Mouse (Mus musculus) forebrain, embryonic 14.5 days (tissue): ENCODE measurements around the gene Gm4491. TPM values are rescaled to one million over a fixed set of nuclear protein-coding genes. Genes with fewer than 3 reads are reported as not detected.

Experiments used
- ATAC-seq: fragments of 200-750 bp; cut with Nextera tagmentation; 2 replicates; pipeline ENCODE4 v1.8.0; 2017; ENCODE audit warnings: mild to moderate bottlenecking, moderate library complexity
- DNase-seq: peaks from one replicate; pipeline ENCODE4 v3.0.0-alpha.2; 2015; ENCODE audit warnings: low spot score
- H3K27ac ChIP-seq: fragments of 300-500 bp; sonication (generic); 2 replicates; pipeline ENCODE4 v1.5.1; 2014; ENCODE audit warnings: low read depth, mild to moderate bottlenecking, control low read depth, low read length, moderate library complexity
- H3K27me3 ChIP-seq: fragments of 300-500 bp; sonication (generic); replicated peaks from 2 replicates; pipeline ENCODE4 v1.6.1; 2014; ENCODE audit warnings: low read length, control low read depth, mixed read lengths; ENCODE audit not compliant: control insufficient read depth, insufficient read depth
- H3K36me3 ChIP-seq: fragments of 300-500 bp; sonication (generic); 2 replicates; pipeline ENCODE4 v1.6.1; 2014; ENCODE audit warnings: low read length, control low read depth; ENCODE audit not compliant: control insufficient read depth, insufficient read depth
- H3K4me1 ChIP-seq: fragments of 300-500 bp; sonication (generic); 2 replicates; pipeline ENCODE4 v1.6.1; 2014; ENCODE audit warnings: antibody characterized with exemption, low read length, control low read depth; ENCODE audit not compliant: control insufficient read depth, insufficient read depth
- H3K4me2 ChIP-seq: fragments of 300-500 bp; sonication (generic); 2 replicates; pipeline ENCODE4 v1.6.1; 2014; ENCODE audit warnings: mild to moderate bottlenecking, control low read depth, low read length
- H3K4me3 ChIP-seq: fragments of 300-500 bp; sonication (generic); 2 replicates; pipeline ENCODE4 v1.5.1; 2014; ENCODE audit warnings: low read depth, low read length, control low read depth
- H3K9ac ChIP-seq: fragments of 300-500 bp; sonication (generic); 2 replicates; pipeline ENCODE4 v1.6.1; 2014; ENCODE audit warnings: mild to moderate bottlenecking, low read length, control low read depth, moderate library complexity
- H3K9me3 ChIP-seq: fragments of 300-500 bp; sonication (generic); replicated peaks from 2 replicates; pipeline ENCODE4 v1.6.1; 2016; ENCODE audit warnings: low read length, control low read depth, mixed read lengths; ENCODE audit not compliant: control insufficient read depth
- WGBS: fragments of 180-500 bp; shearing (Covaris S2); extraction: QIAGEN DNeasy Blood & Tissue Kit; methylation state at CpG from one replicate; pipeline ENCODE4 v1.1.7; 2014; 5-methylcytosine and 5-hydroxymethylcytosine counted together
- polyA plus RNA-seq: library from polyadenylated mRNA; unstranded; fragments of >200 nt; fragmentation: Nextera tagmentation; extraction: Ambion mirVana; gene quantifications from 2 replicates; pipeline ENCODE4 v1.2.1, GENCODE M21; 2014

The Gm4491 gene
- polyA plus RNA-seq, 1 experiment from 2014 or later = not detected

DNA sequence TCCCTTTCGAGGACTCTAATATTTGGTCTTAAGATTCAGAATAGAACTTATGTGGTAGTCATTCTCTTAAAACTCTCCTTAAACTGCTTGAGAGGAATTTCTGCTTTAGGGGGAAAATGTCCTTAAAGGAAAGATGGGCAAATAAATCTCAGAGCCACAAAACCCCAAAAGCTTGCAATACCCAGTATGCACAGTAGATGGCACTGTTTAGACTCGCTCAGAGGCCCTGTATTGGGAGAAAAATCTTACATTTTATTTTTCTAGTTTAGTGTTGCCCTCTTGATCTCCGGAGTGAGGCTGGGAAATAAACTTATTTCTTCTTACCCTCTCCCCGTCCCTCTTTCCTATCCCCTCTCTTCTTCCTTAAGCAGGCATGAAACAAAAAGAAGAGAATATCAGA, 6.5 kb downstream of the Gm4491 start:
- H3K9ac ChIP-seq = no peak overlapping the region
- no peak overlapping the region for H3K4me3 ChIP-seq
- H3K36me3 ChIP-seq = no peaks in the 10 kb centered on the region
- no peak overlapping the region for H3K27ac ChIP-seq
- DNase-seq (peak; percentile 80), ATAC-seq (no peak)
- WGBS = 12% methylated on average over 4 of the region's 4 CpGs
- H3K4me2 ChIP-seq = no peak overlapping the region
- no peaks in the 10 kb centered on the region for H3K9me3 ChIP-seq
- H3K27me3 ChIP-seq = peaks cover 29% of the 10 kb centered on the region
- H3K4me1 ChIP-seq = peaks cover 4% of the 10 kb centered on the region; the same call in 1 of the 2 replicates

DNA sequence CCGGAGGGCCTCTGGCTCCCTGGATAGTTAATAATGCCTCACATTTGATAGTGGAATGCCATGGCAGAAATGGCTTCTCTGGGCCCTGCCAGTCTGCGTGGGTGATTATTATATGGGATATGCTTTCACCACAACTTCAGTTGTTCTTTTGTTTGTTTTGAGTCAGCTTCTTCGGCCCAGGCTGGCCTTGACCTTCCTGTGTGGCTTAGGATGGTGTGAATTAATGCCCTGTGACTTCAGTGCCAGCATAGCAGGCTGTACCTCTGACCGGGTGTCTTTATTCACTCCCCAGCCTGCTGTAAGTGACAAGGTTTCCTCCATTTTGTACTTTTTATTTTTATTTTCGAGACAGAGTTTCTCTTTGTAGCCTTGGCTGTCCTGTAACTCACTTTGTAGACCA, 7.8 kb downstream of the Gm4491 start:
- Histone ChIP-seq H3K27me3 (peaks cover 42% of the 10 kb centered on the region), H3K4me3 (no peak overlapping the region), H3K27ac (no peak overlapping the region), H3K9ac (no peak overlapping the region), H3K4me2 (no peak overlapping the region), H3K36me3 (no peaks in the 10 kb centered on the region), H3K9me3 (no peaks in the 10 kb centered on the region), H3K4me1 (peaks cover 8% of the 10 kb centered on the region; the same call in 1 of the 2 replicates)
- ATAC-seq (no peak), DNase-seq (no peak)
- WGBS = 73% methylated on average over 5 of the region's 5 CpGs

- WGBS = 83% methylated on average over 8 of the region's 8 CpGs
- H3K27me3 ChIP-seq = peaks cover 46% of the 10 kb centered on the region
- H3K4me2 ChIP-seq = no peak overlapping the region
- no peaks in the 10 kb centered on the region for H3K9me3 ChIP-seq
- DNase-seq = no peak
- no peaks in the 10 kb centered on the region for H3K36me3 ChIP-seq
- H3K4me3 ChIP-seq = no peak overlapping the region
- no peak for ATAC-seq
- H3K27ac ChIP-seq = no peak overlapping the region
- H3K9ac ChIP-seq = no peak overlapping the region
- H3K4me1 ChIP-seq = peaks cover 8% of the 10 kb centered on the region; the same call in 1 of the 2 replicates
Measured at GRCm38 (mm10) chr14:57107091-57107490, 8.6 kb downstream of the Gm4491 start.

GRCm38 (mm10) chr14:57105721-57106120, 10.0 kb downstream of the Gm4491 start:
- Histone ChIP-seq H3K27ac (no peak overlapping the region), H3K36me3 (no peaks in the 10 kb centered on the region), H3K4me3 (no peak overlapping the region), H3K4me1 (peaks cover 8% of the 10 kb centered on the region; the same call in 1 of the 2 replicates), H3K9me3 (no peaks in the 10 kb centered on the region), H3K4me2 (no peak overlapping the region), H3K9ac (no peak overlapping the region), H3K27me3 (peaks cover 49% of the 10 kb centered on the region)
- DNase-seq = no peak
- WGBS = 39% methylated on average over 11 of the region's 11 CpGs
- no peak for ATAC-seq

DNA sequence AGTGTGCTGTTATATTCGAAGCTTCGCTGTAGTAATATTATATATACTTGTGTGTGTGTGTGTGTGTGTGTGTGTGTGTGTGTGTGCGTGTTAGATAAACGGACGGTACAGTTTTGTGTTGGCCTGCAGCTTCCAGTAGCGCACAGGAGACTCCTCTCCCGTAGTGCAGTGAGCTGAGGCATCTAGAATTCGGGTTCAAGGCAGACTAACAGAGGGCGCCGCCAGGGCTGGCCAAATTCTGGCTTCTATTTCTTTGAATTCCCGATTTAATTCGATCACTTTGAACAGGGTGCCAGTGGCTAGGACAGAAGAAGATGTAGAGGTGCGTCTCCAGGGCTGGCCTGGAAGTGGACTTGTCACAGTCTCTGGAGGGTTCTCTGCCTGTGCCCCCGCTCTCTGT, 10.6 kb downstream of the Gm4491 start:
- H3K4me1 ChIP-seq = peaks cover 8% of the 10 kb centered on the region; the same call in 1 of the 2 replicates
- peaks cover 49% of the 10 kb centered on the region for H3K27me3 ChIP-seq
- no peaks in the 10 kb centered on the region for H3K9me3 ChIP-seq
- DNase-seq (no peak), ATAC-seq (no peak)
- WGBS = 8% methylated on average over 14 of the region's 14 CpGs
- H3K4me2 ChIP-seq = peak overlapping the region; percentile 99
- no peak overlapping the region for H3K9ac ChIP-seq
- H3K4me3 ChIP-seq = peak overlapping the region; percentile 52; the same call in 1 of the 2 replicates
- H3K27ac ChIP-seq = no peak overlapping the region
- no peaks in the 10 kb centered on the region for H3K36me3 ChIP-seq

DNA sequence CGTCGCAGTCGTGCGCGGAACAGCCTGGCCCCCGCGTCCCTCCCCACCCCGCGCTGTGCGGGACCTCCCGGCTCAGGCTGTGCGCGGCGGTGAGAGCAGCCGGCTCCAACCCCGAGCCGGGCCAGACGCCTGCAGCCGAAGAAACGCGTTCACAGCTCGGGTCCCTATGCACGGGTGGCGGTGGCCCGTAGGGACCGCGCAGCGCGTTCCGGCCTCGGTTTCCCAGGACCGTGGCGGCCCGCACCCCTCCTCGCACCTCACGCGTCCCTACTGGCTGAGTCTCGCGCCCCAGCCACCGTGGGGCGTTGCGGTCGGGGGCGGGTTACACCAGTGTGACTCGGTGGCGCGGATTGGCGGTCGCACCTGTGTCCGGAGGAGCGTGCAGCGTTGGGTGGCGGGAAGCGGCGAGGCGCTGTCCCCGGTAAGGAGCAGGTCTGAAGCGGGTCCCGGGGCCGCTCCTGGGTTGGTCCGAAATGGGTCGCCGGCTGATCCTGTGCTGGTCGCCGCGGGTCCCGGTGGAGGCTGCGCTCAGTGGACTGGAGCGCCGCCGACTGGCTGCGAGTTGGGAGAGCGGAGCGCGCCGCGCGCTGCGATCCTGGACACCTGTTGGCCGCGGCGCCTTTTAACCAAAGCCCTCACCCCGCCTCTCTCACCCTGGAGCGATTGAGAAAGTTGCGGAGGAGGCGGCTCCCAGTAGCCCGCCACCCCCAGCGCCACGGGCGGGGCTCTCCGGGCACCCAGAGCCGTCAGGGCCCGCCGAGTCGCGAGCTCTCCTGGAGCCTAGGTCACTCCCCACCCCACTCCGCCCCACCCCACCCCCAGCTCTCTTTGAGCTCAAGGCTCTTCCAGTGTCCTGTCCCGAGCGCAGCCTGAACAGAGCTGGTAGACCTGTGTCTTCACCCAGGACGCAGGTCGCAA, 11.3 kb downstream of the Gm4491 start, which contains the start of gene Gjb2:
TSS of gene Gjb2 (minus strand) at position 597 of the 918 bp plus-strand sequence.
- ATAC-seq (peak; percentile 73; the same call in 1 of the 2 replicates), DNase-seq (peak; percentile 39)
- peak within 1 kb of the TSS; percentile 58 for H3K9ac ChIP-seq
- under 1% methylated on average over 97 of the region's 101 CpGs for WGBS
- H3K27me3 ChIP-seq = peaks cover 49% of the 10 kb centered on the region
- H3K4me1 ChIP-seq = peaks cover 8% of the 10 kb centered on the region; the same call in 1 of the 2 replicates
- no peaks in the 10 kb centered on the region for H3K36me3 ChIP-seq
- H3K4me2 ChIP-seq = peak within 1 kb of the TSS; percentile 99
- peak within 1 kb of the TSS; percentile 52 for H3K4me3 ChIP-seq
- H3K9me3 ChIP-seq = no peaks in the 10 kb centered on the region
- H3K27ac ChIP-seq = no peak within 1 kb of the TSS

DNA sequence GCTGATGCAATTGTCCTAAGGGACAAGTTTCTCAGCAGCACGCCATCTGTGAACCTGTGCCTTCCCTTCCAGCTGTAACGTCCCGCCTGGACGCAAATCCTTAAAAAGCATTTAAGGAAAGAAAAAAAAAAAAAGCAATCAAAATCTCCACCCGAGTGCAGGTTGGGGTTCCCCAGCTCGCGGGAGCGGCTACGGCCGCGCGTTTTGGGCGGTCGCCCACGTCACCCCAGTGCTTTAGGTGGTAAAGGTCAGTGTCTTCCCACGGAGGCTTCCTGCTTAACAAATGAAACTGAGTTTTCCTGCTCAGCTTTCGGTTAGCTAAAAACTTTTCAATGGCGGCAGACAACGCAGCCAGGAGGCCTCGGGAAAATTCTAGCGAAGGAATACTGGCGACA, 12.0 kb downstream of the Gm4491 start:
- ATAC-seq (no peak), DNase-seq (peak; percentile 22)
- Histone ChIP-seq H3K4me2 (peak overlapping the region; percentile 99), H3K27ac (no peak overlapping the region), H3K36me3 (no peaks in the 10 kb centered on the region), H3K9ac (peak overlapping the region; percentile 58), H3K9me3 (no peaks in the 10 kb centered on the region), H3K4me1 (peaks cover 8% of the 10 kb centered on the region; the same call in 1 of the 2 replicates), H3K27me3 (peaks cover 49% of the 10 kb centered on the region), H3K4me3 (peak overlapping the region; percentile 52)
- 2% methylated on average over 22 of the region's 22 CpGs for WGBS

GRCm38 (mm10) chr14:57103121-57103520, 12.6 kb downstream of the Gm4491 start:
- WGBS = 61% methylated on average over 6 of the region's 6 CpGs
- Histone ChIP-seq H3K9me3 (no peaks in the 10 kb centered on the region), H3K4me1 (peaks cover 8% of the 10 kb centered on the region; the same call in 1 of the 2 replicates), H3K9ac (no peak overlapping the region), H3K4me3 (no peak overlapping the region; the same call in 1 of the 2 replicates), H3K27me3 (peaks cover 49% of the 10 kb centered on the region), H3K36me3 (no peaks in the 10 kb centered on the region), H3K27ac (no peak overlapping the region), H3K4me2 (no peak overlapping the region)
- DNase-seq = no peak
- no peak for ATAC-seq

GRCm38 (mm10) chr14:57101623-57102022, 14.1 kb downstream of the Gm4491 start:
- no peak for DNase-seq
- WGBS = 89% methylated on average over 7 of the region's 7 CpGs
- Histone ChIP-seq H3K4me3 (no peak overlapping the region), H3K4me2 (no peak overlapping the region), H3K9me3 (no peaks in the 10 kb centered on the region), H3K9ac (no peak overlapping the region), H3K27ac (no peak overlapping the region), H3K4me1 (peaks cover 8% of the 10 kb centered on the region; the same call in 1 of the 2 replicates), H3K27me3 (peaks cover 44% of the 10 kb centered on the region), H3K36me3 (no peaks in the 10 kb centered on the region)
- no peak for ATAC-seq
